Mouse (Mus musculus) WW6 (cell line): Measurements from ENCODE around the gene Krtap12-1.
"Not testable (repeated sequence)": the region's sequence is repeated elsewhere in the genome, so short reads cannot be mapped to it uniquely, and the experiment has no call there.

Source experiments
- DNase-seq: peaks from one replicate; pipeline ENCODE4 v3.0.0-alpha.2; 2013; ENCODE audit warnings: low read depth, low spot score

The Krtap12-1 gene

DNA sequence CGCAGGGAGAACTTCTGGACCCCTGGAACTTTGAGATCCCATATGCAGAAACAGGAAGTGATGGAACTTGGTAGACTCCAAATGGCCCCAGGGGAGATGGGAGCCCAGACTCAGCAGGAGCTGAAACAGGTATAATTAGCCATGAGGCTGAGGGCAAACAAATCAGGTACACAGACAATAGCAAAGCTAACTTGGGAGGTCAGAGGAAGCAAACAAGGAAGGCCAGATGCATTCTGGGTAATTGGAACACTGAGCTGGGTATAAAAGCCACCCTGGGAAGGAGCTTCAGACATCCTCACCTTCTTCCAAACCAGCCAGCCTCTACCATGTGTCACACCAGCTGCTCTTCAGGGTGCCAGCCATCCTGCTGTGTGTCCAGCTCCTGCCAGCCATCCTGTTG, at the start of gene Krtap12-1:
Gene Krtap12-1, plus strand, starts transcription at position 301 of the 400 bp plus-strand sequence.
- DNase-seq: not testable (repeated sequence)

DNA sequence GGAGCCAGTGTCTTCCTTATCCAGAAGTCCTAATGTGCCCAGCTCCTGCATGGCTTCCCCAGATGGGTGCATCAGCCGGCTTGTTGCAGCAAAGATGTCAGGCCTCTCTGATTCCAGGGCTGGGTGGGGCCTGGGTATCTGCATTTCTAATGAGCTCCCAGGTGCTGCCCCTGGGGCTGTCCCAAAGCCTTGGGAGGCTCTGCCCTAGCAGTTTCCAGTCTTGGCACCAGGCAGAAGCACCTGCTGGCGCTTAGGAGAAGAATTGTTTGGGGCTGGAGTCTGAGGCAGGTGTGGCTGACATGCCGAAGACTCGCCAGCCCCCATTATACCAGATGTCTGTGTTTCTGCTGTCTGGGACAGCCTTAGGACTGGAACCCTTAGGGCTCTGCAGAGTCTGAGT, 49.7 kb upstream of the Krtap12-1 start:
- no peak for DNase-seq

DNA sequence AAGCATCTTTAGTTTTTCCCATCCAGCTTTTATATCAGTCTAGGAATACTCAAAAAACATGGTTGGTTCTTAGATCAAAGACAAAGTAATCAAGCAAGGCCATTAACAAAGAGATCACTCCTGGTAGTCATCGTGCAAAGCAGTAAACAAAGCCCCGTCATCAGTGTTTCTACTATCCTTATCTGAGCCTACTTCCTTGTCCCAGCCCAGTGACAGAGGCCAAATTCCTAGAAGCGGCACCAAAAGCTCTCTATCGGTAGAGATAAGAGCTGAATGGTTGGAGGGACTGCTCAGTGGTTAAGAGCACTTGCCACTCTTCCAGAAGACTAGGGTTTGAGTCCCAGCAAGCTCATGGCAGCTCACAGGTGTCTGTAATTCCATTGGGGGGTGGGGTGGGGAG, 48.9 kb upstream of the Krtap12-1 start:
- DNase-seq: no peak

DNA sequence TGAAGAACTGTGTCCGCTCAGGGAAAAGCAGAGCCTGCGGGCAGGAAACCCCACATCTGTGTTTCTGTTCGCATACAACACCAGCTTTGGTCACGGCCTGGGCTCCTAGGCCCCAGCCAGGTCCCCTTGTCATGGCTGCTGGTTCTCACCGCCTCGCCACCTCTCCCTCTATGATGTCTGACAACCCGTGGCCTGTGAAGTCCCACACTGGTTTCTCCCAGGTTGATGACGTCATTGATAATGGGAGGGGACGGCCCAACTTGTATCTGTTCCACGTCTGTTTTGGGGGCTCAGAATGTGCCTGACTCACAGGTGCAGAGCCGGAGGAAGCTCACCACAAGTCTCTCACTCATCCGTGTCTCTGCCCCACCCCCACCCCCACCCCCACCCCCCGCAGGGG, 46.6 kb upstream of the Krtap12-1 start:
- DNase-seq: no peak

DNA sequence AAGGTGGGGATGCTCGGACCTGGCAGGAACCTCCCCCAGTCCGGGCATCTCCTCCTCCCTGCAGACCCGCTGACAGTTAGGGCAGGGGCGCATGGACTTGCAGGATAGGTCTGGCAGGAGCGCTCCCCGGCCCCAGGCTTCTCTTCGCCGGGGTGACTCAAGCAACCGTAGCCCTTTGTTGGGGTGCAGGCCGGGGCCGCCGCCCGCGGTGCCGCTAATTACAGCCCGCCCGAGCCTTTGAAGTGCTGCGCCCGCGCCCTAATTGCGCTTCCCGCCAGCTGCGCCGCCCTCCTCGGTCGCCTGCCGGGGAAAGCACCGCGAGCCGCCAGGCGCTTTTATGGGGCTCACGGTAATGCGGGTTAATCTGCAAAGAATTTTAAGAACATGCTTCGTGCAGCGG, 42.8 kb upstream of the Krtap12-1 start:
- no peak for DNase-seq

DNA sequence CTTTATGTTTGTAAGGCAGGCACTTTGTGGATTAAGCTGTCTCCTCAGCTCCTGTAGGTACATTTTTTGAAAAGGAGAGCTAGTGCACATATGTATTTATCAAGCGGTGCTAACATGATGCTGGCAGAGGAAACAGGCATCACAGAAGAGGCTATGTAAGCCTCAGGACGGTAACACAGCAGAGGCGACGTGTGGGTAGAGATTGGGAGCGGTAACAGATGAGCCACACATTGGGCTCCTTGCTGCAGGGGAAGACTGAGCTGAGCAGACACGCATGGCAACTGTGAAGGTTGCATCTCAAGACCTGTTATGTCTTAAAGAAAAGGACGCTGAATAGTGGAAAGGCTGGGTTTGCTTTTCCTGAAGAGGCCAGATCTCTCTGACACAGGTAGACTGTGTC, 37.4 kb upstream of the Krtap12-1 start:
- DNase-seq: no peak

DNA sequence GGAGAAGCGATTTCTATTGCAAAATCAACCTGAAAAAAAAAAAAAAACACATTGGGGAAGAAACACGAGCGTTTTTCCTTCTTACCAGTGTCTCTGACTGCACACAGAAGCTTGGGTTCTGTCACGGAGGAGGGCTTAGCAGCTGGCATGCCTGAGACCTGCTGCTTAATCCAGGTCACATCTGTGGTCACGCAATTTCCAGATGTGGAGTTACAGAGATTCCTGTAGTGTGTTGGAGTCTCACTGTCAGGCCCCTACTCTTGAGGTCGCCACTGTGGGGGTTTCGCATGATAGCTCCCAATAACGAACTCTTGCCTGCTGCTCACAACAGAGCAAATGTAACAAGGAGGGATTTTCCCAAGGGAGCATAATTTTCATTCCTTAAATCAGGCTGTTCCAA, 36.2 kb upstream of the Krtap12-1 start:
- no peak for DNase-seq

DNA sequence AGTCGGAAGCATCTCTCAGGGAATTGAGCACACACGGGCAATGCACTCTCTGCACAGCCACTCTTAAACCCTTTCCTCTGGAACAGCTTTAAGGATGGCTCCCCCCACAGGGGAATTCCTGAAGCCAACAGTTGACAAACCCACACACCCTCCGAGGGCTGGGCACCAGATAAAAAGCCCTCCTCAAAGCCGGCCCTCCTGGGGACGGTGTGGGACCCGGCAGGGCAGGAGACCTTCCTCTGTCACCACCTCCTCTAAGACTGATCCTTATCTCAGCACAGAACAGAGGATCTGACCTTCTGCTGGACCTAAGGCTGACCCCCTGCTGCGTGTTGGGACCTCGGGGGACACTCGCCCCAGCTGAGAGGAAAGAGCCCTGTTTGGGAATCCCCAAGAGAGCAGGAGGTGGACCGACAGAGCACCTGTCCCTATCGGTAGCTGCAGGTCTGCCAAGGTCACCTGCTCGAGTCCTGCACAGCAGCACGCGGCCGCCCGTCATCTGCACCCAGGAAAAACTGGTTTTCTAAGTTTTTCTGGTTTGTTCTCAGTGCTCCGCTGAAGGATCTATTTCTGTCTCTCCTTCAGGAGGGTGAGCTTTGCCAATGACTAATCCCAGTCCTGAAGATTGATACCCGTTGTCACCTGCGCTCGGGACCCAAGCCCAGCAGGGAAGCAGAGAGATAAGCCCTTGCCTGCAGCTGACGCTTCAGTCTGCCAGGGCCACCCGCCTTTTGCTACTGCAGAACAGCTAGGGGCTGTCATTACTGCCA, 34.3 kb upstream of the Krtap12-1 start, which contains the start of gene Tspear:
Gene Tspear, plus strand, starts transcription at position 675 of the 770 bp plus-strand sequence.
- DNase-seq: no peak

DNA sequence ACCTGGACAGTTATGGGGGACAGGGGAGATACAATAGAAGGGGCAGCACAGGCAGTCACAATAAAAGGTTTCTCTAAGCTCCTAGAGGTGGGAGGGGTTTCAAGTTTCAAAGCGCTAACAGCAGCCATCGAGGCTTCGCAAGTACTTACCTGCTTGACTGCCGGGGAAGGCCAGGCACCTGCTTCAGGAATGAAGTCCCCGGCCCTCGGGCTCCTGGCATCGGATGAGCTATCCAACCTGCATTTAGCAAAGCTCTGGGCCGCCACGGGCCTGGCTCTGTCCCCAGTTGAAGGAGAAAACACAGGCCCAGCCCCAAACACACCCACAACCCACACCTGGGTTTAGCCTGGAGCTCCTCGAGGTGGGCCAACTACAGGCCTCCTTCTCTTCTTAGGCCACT, 33.4 kb upstream of the Krtap12-1 start:
- no peak for DNase-seq

DNA sequence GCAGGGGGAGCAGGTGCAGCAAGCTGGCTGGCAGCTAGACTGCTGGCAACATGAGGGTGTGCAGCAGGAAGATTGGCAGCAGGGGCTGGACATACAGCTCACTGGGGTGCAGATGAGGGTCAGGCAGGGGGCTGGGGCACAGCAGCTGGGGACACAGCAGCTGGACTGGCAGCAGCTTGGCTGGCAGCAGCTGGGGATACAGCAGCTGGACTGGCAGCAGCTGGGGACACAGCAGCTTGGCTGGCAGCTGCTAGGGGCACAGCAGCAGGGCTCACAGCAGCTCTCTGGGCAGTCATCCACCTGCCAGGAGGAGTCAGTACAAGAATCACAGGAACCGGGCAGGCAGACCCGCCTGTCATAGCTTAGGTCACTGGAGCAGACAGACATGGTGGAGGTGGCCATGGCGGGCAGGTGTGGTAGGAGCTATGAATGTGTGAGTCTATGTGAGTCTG, 30.0 kb upstream of the Krtap12-1 start, which contains the start of gene Gm19402:
Gene Gm19402, minus strand, starts transcription at position 402 of the 452 bp plus-strand sequence.
- DNase-seq: not testable (repeated sequence)

DNA sequence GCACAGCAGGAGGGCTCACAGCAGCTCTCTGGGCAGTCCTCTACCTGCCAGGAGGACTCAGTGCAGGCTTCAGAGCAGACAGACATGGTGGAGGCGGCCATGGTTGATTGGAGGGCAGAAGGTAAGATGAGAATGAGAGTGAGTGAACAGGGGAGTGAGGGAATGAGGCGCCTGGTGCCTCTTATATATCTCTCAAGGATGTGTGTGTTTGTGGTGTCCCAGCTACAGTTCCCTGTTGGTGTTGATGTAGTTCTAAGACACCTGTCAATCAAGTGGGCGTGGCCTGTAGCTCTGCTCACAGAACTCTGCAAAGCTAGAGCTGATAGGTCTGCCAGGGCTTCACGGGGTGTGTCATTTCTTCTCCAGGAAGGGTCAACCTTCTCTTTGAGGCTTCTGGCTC, 23.3 kb upstream of the Krtap12-1 start, which contains the start of gene Gm9508:
Gene Gm9508, minus strand, starts transcription at position 101 of the 400 bp plus-strand sequence.
- DNase-seq: no peak

DNA sequence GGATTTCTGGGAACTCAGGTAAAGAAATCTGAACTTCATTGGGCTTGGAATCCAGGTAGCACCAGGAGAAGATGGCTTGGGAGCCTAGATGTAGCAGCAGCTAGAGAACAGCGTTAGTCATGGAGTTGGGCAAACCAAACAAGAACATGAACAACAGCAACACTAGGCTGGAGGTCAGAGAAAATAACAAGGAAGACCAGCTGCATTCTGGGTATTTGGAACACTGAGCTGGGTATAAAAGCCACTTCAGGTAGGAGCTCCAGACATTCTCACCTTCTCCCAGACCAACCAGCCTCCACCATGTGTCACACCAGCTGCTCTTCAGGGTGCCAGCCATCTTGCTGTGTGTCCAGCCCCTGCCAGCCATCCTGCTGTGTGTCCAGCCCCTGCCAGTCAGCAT, 14.1 kb upstream of the Krtap12-1 start, which contains the start of gene Gm10272:
Gene Gm10272, plus strand, starts transcription at position 301 of the 400 bp plus-strand sequence.
- no peak for DNase-seq

DNA sequence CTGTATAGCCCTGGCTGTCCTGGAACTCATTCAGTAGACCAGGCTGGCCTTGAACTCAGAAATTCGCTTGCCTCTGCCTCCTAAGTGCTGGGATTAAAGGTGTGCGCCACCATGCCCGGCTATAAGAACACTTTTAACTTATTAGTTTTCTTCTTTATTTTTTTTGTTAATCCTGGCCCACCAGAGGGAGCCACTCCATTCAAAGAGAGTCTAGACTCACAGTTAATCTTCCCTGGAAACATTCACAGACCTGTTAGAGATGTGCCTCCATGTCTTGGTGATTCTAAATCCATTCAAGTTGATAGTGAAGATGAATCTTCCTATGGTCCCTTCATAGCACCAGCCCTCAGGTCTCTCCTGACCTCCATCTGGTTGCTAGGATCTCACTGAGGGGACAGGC, 10.6 kb upstream of the Krtap12-1 start:
- no peak for DNase-seq

DNA sequence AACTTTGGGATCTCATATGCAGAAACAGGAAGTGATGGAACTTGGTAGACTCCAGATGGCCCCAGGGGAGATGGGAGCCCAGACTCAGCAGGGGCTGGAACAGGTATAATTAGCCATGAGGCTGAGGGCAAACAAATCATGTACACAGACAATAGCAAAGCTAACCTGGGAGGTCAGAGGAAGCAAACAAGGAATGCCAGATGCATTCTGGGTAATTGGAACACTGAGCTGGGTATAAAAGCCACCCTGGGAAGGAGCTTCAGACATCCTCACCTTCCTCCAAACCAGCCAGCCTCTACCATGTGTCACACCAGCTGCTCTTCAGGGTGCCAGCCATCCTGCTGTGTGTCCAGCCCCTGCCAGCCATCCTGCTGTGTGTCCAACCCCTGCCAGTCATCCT, 9.2 kb upstream of the Krtap12-1 start, which contains the start of gene Gm10024:
Gene Gm10024, plus strand, starts transcription at position 301 of the 400 bp plus-strand sequence.
- not testable (repeated sequence) for DNase-seq

DNA sequence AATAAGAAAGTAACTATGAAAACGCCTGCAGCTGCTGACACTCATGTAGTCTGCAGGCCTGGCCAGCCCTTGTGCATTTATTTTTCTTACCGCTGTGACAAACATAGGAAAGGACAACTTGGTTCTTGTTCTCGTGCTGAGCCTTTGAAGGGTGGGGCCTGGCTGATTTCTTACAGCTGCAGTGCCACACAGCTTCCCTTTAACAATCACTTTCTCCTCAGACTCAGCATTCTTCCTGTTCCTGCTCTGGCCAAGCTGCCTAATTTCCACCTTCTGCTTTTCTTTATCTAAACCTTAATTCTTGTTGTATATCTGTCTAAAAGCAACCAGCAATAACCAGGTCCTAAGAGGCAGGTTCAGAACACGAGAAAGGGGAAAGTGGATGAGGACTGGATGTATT, 6.7 kb upstream of the Krtap12-1 start:
- DNase-seq: no peak

DNA sequence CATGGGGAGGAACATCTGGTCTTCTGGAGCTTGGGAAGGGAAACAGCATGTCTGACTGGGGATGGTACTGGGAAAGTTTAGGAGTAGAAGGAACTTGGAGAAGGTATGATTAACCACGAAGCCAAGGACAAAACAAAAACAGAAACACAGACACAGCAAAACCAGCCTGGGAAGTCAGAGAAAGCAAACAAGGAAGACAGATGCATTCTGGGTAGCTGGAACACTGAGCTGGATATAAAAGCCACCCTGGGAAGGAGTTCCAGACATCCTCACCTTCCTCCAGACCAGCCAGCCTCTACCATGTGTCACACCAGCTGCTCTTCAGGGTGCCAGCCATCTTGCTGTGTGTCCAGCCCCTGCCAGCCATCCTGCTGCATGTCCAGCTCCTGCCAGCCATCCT, 4.9 kb upstream of the Krtap12-1 start, which contains the start of gene Gm10142:
Gene Gm10142, plus strand, starts transcription at position 301 of the 400 bp plus-strand sequence.
- no peak for DNase-seq

DNA sequence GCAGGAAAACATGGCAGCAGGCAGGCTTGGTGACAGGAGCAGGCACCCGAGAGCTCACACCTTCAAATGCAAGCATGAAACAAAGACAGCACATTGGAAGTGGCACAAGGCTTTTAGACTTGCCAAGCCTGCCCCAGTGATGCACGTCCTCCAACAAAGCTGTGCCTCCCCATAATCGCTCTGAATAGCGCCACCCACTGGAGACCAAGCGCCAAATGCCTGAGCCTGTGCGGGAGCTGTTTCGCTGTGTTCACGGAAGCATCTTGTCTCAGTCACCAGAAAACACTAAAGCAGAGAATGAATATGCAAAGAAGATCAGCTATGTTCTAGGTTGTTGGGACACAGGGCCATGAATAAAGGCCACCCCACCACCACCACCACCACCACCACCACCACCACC, 4.5 kb downstream of the Krtap12-1 start:
- peak; percentile 18 for DNase-seq

DNA sequence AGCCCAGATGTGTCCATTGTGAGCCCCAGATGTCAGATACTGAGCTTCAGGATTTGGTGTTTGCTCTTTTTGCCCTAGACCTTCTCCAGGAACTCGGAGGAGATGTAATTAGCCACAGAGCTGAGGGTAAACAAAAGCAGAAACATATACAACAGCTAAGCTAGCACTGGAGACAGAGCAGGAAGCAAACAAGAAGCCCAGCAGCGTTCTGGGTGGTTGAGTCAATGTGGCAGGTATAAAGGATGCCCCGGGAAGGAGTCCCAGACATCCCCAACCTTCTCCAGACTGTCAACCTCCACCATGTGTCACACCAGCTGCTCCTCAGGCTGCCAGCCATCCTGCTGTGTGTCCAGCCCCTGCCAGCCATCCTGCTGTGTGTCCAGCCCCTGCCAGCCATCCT, 5.8 kb downstream of the Krtap12-1 start, which contains the start of gene Gm10100:
Gene Gm10100, plus strand, starts transcription at position 301 of the 400 bp plus-strand sequence.
- no peak for DNase-seq

DNA sequence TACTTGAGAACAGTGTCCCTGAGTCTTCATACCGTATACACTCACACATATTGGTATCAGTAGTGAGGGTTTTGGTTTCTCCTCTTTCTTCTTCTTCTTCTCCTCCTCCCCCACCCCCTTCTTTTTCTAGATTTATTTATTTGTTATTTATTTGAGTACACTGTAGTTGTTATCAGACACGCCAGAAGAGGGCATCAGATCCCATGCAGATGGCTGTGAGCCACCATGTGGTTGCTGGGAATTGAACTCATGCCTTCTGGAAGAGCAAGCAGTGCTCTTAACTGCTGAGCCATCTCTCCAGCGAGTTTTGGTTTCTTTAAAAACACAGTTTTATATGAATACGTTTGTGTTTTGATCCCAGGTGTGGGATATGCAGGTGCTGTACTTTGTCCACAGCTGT, 7.9 kb downstream of the Krtap12-1 start:
- no peak for DNase-seq

DNA sequence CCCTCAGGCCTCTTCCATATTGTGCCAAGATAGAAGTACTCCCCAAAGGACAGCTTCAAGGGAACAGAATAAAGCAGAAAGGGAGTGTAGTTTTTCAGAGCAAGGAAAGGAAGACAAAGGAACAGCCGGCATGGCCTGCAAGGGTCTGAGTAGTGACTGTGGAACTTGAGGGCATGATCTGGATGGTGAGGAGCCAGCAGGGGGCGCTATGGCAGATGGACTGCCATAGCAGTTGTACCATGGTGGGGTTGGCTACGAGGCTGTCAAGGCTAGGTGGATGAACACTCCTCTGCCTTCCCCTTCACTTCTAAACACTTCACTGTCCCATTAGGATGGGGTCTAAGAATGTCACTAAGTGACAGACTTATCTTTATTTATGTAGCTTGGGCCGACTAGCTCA, 8.8 kb downstream of the Krtap12-1 start:
- peak; percentile 14 for DNase-seq

DNA sequence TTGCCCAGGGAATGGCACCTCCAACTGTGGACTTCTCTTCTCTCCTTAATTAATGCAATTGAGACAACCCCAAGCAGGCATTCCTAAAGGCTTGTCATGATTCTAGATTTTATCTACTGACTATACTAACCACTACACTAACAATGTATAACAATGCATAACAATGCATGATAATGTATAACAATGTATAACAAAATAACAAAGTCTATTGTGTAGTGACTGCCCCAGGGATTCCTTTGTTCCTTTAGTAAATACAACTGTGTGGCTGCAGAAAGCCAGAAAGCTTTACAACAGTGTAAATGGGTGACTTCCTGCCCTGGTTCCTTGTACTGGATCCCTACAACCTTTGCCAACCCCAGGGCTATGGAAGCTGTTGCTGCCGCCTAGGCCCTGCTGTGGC, 15.5 kb downstream of the Krtap12-1 start:
- no peak for DNase-seq

DNA sequence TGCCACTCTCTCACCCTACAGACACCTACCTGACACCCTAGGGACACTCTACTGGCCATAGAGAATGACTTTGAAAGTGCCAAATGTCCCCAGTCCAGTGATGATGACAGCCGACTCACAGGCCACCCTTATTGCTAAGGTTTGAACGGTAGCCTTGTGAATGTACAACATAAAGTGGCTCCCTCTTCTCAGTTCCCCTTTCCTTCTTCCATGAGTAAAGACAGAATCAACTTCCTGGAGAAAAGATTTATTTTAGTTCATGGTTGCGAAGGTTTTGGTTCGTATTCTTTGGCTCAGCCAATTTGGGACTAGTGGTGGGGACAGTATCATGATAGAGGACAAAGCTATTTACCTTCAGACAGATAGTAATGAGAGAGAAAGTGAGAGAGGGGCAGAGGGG, 18.5 kb downstream of the Krtap12-1 start:
- DNase-seq: no peak
